Mouse (Mus musculus) frontal cortex, postnatal 14 days (tissue): ENCODE measurements around the gene Galnt10.
A peak's percentile ranks its signal among the peaks of the same experiment; 100 is the strongest.

Experiments
- DNase-seq, 2 experiments: peaks; one replicate each; pipeline ENCODE4 v3.0.0; 2022; ENCODE audit warnings: low spot score in 2 of 2

Gene Galnt10

DNA sequence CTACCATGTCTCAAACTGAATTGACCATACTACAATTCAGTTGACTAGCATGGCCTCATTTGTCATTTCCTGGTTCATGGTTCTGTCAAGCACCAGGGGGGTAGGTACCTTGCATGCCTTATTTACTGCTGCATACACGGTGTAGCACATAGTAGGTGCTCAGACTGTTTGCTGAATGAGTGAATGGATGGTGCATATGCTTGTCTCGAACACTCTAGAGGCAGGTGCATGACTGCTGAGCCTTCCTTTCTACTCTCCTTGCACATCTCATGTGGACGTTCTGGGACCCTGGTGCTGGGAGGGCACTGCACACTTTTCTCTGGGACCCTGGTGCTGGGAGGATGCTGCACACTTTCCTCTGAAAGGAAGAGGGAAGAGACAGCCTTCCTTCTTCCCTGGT is 13.0 kb downstream of the Galnt10 start:
- no peak for DNase-seq

DNA sequence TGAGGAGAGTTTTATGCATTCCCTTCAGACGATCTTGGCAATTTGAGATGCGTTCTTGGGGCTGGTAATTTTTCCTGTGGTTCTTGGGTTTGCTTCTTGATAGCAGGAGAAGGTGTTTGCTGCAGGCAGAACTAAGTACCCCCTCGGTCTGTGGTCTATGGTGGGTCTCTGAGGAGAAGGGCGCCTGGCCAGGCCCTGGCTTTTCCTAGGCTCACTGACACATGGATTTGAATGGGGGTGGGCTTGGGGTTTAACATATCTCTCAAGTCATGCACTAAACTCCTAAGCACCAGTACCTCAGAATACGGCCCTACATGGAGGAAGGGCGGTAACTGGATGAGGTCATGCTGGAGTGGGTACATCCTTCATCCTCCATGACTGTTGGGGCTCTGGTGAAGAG is 13.5 kb downstream of the Galnt10 start:
- no peak for DNase-seq

DNA sequence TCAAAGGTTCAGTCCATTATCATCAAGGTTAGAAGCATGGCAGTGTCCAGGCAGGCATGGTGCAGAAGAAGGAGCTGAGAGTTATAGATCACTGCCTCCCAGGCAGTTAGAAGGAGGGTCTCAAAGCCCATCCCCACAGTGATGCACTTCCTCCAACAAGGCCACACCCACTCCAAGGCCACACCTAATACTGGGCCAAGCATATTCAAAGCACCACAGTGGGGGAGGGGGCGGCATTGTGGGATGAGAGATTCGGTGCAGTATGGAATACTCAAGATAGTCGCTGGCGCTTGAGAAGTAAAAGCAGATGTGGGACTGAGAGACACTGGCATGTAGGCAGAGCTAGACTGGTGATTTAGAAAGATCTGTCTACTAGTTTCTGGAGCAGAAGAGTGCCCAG is 14.9 kb downstream of the Galnt10 start:
- DNase-seq: no peak

DNA sequence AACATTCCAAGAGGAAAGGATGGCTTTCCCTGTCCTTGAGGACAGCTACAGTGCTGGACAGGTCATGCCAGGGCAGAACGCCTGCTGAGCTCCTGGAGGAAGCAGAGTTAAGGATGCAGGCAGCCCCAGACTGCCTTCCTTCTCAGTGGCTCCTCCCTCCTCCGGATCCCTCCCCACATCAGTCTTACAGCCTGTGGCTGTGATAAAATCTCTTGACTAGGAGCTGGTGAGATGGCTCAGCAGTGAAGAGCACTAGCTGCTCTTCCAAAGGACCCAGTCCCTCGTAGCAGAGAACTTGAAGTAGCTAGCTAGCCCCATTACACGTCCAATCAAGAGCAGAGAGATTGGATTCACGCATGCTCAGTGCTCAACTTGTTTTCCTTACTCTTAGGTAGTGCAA is 15.6 kb downstream of the Galnt10 start:
- DNase-seq: no peak

DNA sequence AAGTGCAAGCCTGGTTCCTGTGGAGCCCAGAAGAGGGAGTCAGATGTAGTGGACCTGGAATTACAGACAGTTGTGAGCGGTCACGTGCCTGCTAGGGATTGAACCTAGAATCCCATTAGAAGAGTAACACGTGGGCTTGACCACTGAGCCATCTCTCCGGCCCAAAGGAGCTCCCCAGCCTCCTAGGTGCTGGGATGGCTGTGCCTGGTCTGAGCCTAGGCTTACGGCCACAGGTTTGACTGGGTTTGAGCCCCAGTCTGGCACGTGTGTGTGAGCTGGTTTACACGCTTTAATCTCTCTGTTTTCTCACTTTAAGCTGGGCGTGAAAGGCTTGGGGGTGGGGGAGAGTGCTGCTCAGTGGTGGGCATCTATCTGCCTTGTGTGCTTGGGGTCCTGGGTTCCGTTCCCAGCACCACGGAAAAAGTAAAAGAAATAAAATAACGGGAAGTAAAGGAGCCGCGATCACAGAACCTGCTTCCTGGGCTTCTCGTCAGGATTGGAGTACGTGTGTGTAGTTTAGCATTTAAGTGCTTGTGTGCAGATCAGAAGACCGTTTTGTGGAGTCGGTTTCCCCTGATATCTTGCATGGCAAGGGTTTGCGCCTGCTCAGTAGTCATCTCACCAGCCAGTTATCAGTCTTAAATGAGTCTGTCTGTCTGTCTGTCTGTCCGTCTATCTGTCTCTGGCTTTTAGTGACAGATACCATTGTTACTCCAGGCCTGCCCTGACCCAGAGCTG is 16.4 kb downstream of the Galnt10 start:
- no peak for DNase-seq

DNA sequence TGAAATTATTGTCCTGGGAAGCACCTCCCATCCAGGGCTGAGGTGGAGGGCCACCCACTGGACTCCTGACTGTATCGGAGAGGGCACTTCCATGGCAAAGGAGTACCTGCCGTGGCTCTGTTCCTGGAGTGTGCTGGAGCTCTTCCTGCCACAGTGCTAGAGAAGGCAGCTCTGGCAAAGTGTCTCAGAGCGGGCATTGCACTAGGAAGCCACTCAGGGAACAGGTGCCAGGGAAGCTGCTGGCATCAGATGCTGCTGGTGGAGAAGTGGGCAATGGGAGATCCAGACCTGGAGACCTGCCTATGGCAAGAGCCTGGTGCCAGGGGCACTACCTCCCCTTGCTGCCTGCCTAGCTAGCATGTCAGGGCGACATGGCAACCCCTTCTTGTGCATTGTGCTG is 17.0 kb downstream of the Galnt10 start:
- no peak for DNase-seq

DNA sequence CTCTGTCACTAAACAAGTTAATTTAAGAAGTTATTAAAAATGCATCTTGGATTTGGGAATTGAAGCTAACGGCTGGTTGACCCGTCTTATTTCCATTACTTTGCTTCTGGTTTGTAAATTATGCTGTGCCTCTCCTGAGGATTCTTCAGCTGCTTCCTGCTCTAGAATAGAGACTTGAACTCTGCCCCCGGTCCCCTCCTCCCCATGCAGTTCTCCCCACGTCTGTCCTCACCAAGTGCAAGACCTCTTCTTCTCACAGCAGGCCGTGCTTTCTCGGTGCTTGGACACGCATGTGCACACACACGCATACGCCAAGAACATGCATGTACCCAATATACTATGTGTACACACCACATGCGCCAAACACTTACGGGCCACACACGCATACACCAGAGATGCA is 18.0 kb downstream of the Galnt10 start:
- no peak for DNase-seq

DNA sequence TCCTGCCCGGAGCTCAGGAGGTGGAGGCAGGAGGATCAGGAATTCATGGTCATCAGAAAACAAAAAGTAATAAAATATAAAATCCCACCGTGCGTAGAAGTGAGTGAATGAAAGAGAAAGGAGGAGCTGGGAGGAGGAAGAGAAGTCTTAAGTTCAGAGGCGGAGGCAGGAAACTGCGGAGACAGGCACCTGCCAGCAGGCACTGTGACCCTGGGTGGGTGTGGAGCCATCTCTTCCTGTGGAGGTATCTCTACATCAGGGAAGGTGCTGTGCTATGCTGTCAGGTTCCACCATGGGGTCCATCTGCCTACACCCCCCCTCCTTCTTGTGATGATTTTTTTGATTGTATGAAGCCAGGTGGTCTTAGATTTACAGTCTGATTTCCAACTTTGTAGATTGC is 19.5 kb downstream of the Galnt10 start:
- DNase-seq: no peak

DNA sequence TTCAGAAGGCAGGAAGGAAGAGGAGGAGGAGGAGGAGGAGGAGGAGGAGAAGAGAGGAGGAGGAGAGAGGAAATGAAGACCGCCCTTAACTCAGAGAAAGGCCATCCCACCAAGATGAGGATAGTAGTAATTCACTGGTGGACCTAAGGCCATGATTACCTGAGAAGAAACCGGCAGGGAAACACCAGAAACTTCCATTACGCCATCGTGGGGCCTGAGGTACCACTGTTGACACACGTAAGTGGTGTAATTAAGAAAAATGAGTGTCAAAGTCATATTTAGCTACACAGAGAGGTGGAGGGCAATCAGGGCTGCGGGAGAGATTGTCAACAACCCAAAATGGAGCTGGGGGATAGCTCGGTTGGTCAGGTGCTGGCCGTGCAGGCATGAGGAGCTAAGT is 23.0 kb downstream of the Galnt10 start:
- DNase-seq: no peak

DNA sequence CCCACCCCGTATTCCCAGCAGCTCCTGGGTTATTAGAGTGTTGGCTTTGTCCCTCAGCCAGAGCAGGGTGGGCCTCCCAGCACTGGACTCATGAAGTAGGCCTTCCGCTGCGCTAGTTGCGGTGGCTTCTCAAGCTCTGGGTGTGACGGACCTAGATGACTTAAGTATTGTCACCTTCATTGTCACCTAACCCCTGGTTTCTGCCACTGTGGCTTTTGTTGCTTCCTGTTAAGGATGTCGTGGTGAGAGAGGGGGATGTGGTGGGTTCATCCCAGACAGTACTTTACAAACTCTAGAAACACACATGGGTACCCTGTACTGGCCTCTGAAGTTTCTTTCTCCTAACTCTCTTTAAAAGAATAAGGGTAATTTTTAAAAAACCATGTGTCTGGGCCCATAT is 24.3 kb downstream of the Galnt10 start:
- no peak for DNase-seq

DNA sequence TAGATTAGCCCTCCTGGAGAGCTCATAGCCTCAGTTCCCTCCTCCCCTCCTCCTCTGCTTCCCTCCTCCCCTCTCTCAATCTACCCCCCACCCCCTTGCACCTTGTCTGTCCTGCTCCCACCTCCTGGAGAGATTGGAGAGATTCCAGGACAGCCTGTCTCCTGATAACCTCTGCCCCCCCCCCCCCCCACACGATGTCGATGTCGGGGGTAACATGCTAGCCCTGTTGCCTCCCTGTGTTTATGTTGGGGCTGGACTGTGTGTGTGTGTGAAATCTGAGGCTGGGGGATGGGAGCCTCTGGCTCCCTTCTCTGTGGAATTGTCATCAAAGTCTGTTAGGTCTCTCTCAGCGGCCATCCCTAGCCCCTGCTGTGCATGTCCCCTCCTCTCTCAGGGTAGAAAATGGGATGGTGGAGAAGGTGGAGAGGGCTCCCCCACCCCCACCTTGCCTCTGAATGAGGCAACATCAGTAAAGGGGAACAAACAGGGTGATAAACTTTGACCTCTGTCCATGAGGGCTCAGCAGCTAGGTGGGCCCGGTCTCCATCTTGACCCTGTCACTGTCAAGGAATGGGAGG is 26.0 kb downstream of the Galnt10 start:
- DNase-seq: no peak

DNA sequence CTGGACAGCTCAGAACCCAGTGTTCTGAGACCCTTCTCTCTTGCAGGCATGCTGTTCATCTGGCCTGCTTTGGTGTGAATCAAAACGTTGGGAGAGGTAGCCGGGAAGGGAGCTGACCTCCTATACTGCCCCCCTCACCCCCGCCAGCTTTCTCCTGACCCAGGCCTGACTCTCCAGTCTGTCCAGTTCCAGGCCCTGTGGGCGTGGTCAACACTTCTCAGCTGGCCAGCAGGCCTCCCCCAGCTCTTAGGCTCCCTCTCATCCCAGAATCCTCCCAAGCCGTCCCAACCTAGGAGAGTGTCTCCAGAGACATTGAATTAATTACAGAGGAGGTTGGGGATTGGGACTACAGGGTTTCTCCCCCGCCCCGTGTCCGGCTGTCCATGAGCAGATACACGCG is 26.6 kb downstream of the Galnt10 start:
- DNase-seq: no peak

DNA sequence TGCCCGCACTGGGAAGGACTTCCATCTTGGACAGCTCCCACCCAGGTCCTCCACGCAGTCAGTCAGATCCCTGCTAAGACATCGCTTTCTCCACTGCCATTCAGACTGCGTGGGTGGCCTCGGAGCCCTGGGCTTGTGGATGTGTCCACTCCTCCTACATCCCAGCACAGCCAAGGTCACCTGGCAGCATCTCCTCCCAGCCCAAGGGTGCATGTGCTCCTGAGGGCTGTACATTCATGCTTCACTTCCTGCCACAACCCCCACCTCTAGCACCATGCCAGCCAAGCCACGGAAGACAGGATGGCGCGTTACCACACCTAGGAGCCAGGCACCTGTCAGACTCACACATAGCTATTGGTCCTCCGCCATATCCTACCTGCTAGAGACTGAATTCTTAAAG is 27.8 kb downstream of the Galnt10 start:
- no peak for DNase-seq

DNA sequence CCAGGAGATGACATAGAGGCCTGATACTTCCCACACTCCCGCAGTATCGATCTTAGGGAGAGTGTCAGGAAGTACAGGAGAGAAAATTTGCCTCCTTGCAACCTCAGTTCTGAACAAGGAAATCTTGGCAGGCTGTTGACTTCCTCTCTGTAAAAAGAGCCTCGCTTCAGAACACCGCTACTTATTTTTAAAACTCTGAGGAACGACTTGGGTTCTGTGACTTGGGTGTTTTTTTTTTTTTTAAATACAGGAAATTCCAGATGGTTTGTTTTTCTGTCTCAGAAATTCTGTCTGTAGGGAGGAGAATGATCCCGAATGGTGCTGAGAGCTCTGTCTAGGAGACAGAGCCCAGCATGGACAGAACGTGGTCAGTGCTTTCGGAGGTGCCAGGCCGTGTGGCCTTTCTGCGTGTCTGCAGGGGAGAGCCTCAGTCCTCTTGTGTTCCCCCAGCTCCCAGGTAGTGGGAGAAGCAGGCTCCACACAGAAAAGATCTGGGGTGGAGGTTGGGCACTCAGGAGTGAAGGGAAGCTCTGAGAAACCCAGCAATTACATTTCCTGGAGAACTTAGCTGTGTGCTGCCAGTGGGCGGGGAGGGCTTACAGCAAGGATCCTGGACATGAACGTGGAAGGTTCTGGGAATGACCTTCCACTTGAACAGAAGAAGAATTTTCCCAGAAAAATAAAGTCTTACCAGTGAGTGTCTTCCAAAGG is 28.9 kb downstream of the Galnt10 start:
- DNase-seq: peak in 1 of 2 experiments; percentile 17

DNA sequence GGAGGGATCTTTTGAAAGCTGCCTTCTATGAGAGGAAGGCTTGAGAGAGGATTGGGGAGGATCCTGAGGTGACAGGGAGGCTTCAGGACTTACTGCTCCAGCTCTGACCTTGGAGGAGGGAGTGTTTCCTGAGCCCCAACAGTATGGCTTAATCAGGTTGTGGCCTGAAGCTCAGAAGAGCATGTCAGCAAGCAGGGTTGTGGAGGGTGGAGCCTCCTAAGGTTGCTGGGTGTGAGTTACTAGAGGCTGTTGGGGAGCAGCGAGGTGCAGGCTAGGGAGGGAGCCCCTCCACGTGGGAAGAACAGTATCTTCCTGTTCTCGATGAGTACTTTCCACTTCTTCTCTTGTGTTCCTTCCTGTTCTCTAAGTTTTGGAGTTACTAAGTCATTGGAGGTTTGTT is 32.0 kb downstream of the Galnt10 start:
- DNase-seq: no peak

DNA sequence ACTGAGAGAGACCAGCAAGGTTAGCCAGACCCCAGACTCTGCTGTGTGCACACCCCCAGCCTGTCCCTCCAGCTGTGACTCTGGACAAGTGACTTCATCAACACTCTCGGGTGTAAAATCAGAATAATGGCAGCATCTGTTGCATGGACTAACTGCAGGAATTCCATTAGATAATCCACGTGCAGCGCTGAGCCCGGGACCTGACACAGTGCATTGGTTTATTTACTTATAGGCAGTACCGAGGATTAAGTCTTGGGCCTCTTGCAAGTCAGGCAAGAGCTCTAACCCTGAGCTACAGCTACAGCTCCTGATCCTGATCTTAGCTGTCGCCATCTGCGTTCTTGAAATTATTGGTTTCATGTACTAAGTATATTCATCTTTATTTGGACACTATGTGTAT is 37.3 kb downstream of the Galnt10 start:
- DNase-seq: no peak

DNA sequence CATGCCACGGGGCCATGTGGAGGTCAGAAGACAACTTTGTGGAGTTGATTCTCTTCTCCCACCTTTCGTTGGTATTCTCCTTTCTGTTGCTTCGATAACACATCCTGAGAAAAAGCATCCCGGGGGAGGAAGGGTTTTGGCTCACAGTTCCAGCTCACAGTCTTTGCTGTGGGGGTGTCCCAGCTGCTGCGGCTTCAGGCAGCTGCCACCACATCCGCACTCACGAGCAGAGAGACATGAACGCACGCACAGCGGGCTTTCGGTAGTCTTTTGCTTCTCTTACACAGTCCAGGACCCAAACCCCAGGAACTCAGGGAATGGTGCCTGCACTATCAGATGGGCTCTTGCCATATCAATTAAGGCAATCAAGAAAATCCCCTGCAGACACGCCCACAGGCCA is 37.9 kb downstream of the Galnt10 start:
- DNase-seq: peak in 1 of 2 experiments; percentile 23

DNA sequence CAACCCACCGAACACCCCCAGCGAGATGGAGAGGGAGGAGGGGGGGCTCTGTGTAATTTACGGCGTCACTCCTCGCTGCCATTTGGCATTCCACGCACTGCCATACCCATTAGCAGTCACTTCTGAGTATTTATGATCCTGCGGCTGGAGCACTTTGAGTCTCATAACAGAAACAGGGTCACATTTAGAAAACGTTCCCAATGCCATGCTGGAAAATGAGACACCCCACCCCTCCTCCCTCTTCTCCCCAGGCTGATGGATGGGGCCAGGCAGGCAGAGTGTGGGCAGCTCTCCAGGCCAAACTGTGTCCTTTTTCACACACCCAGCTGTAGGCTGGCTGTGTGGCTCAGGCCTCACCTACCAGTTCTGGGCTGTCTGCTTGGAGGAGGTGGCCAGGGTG is 38.7 kb downstream of the Galnt10 start:
- DNase-seq: no peak

DNA sequence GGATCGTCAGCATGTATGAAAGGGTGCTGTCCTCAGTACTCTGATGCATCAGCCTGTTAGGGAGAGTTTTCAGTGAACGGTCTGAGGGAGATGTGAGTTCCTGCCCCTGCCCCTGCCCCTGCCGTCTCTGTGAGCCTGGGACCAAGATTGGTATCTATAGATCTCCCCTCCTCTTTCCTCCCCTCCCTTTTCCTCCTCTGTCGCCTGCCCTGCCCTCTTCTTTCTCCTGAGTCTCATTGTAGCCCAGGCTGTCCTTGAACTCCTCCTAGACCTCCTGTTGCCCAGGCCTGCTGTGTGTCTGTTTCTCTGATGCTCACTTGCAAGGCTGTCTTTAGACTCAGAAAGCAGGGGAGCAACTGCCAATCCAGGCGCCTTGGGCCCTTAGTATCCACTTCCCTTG is 39.6 kb downstream of the Galnt10 start:
- no peak for DNase-seq

DNA sequence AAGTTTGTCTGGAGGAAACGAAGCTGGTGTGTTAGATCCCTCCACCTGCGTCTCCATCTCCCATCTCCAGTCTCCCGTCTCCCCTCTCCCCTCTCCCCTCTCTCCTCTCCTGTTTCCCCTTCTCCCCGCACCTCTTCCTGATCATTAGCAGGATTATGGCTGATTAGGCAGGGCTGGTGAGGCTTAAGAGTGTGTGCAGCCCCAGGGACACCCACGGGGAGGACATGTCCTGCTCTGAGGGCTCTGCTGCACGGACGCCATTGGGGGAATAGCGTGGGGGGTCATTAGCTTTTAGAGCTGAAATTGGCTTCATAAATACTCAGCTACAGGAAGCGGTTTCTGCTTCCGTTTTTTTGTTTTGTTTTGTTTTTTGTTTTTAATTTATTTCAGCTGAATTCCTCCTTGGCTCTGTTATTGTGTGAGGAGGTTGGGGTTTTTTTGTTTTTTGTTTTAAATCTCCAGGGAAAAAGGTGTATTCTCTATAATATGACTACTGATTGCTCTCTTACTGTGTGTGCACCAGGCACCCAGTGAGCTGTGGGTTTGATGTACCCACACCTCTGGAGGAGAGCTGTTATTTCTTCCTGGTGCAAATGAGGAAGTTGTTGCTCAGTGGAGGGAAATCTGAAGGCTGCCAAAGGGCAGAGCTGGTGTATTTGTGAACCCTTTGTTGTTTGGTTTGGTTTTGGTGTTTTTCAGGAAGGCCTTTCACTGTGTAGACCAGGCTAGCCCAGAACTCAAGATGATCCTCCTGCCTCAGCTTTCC is 40.6 kb downstream of the Galnt10 start:
- DNase-seq: no peak

DNA sequence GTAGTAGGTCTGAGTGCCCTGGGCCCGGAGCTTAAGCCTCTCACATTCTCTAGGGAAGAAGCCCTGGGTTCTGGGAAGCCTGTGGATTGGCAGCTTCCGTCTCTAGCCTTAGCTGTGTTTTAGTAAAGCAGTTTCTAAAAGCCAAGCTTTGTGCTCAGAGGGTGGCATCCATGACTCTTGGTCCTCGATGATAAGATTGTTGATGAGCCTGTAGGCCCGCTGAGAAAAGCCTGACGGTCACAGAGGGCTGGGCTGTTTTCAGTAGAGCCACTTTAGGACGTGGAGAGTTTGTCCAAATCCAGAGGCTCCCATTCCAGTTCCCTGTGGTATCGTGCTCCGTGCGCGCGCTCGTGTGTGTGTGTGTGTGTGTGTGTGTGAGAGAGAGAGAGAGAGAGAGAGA is 41.6 kb downstream of the Galnt10 start:
- DNase-seq: no peak

DNA sequence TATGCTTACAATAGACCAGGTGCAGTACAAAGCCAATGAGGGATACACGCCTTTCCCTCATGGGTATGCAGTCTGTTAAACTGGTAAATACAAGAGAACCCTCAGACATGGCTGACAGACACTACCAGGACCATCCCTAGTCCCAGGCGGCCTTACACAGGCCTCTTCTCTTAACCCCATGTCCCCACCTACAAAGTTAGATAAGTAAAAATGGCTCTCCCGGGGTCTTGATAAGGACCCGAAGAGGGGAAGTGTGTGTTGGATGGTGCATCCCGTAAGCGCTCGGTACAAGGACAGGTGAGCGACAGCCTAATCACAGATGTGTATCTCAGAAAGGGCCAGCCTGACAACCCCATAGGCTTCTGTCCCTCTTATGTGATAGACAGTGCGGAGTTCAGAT is 42.0 kb downstream of the Galnt10 start:
- DNase-seq: no peak
